Mouse (Mus musculus) right cerebral cortex, postnatal 36 days (tissue): ENCODE results near the gene Ldlrad1.

ENCODE experiments used
- DNase-seq, 2 experiments: peaks; one replicate each; pipeline ENCODE4 v3.0.0; 2022; ENCODE audit warnings: low spot score in 2 of 2, mixed read lengths in 1 of 2

The Ldlrad1 gene

GRCm38 (mm10) chr4:107260001-107260400 lies 51.0 kb downstream of the Ldlrad1 start:
- DNase-seq, result no peak
